Mouse (Mus musculus): ENCODE results near the gene Coq10b. TPM values are rescaled to one million over a fixed set of nuclear protein-coding genes. Genes with fewer than 3 reads are reported as not detected.

Gene Coq10b
- polyA plus RNA-seq, 1 experiment from 2014 or later = 14.7 TPM

- ATAC-seq (replicated peaks; ENCODE audit: low FRiP score) = peak; percentile 94
- Histone ChIP-seq H3K4me2 (peak within 1 kb of the TSS; percentile 77), H3K27ac (peak within 1 kb of the TSS; percentile 99), H3K9ac (peak within 1 kb of the TSS; percentile 98), H3K9me3 (replicated peaks) (no peaks in the 10 kb centered on the region), H3K4me3 (replicated peaks) (peak within 1 kb of the TSS; percentile 97), H3K27me3 (no peaks in the 10 kb centered on the region), H3K36me3 (peaks cover 55% of the 10 kb centered on the region), H3K4me1 (peaks cover 42% of the 10 kb centered on the region)
- WGBS = under 1% methylated on average over 74 of the region's 76 CpGs
Observed at GRCm38 (mm10) chr1:55087932-55088610, 35.5 kb downstream of the Coq10b start, which contains the start of the genes Hspe1 and Hspd1. TSS of gene Hspe1 (plus strand) at chr1:55088132. TSS of gene Hspd1 (minus strand) at chr1:55088243.

- Histone ChIP-seq H3K9ac (peak overlapping the region; percentile 98), H3K4me2 (peak overlapping the region; percentile 77), H3K27me3 (no peaks in the 10 kb centered on the region), H3K36me3 (peaks cover 53% of the 10 kb centered on the region), H3K4me3 (replicated peaks) (peak overlapping the region; percentile 97), H3K9me3 (replicated peaks) (no peaks in the 10 kb centered on the region), H3K27ac (peak overlapping the region; percentile 99), H3K4me1 (peaks cover 40% of the 10 kb centered on the region)
- 6% methylated on average over 16 of the region's 16 CpGs for WGBS
- no peak for ATAC-seq (replicated peaks; ENCODE audit: low FRiP score)
Observed at GRCm38 (mm10) chr1:55088611-55089497, 36.3 kb downstream of the Coq10b start.

GRCm38 (mm10) chr1:55089498-55090064 lies 37.0 kb downstream of the Coq10b start:
- peak overlapping the region; percentile 97 for H3K4me3 ChIP-seq (replicated peaks)
- no peaks in the 10 kb centered on the region for H3K9me3 ChIP-seq (replicated peaks)
- H3K27me3 ChIP-seq = no peaks in the 10 kb centered on the region
- ATAC-seq (replicated peaks; ENCODE audit: low FRiP score) = no peak
- peak overlapping the region; percentile 25; the same call in 1 of the 2 replicates for H3K27ac ChIP-seq
- peaks cover 46% of the 10 kb centered on the region for H3K36me3 ChIP-seq
- H3K9ac ChIP-seq = peak overlapping the region; percentile 98
- peaks cover 33% of the 10 kb centered on the region for H3K4me1 ChIP-seq
- H3K4me2 ChIP-seq = peak overlapping the region; percentile 77
- 86% methylated on average over 5 of the region's 5 CpGs for WGBS

- 82% methylated on average over 2 of the region's 2 CpGs for WGBS
- peaks cover 31% of the 10 kb centered on the region for H3K36me3 ChIP-seq
Observed at GRCm38 (mm10) chr1:55092056-55092455, 39.5 kb downstream of the Coq10b start.

GRCm38 (mm10) chr1:55092469-55092868 lies 39.9 kb downstream of the Coq10b start:
- Histone ChIP-seq H3K27me3 (no peaks in the 10 kb centered on the region), H3K4me2 (no peak overlapping the region), H3K9ac (no peak overlapping the region), H3K36me3 (peaks cover 31% of the 10 kb centered on the region), H3K4me3 (replicated peaks) (no peak overlapping the region), H3K9me3 (replicated peaks) (no peaks in the 10 kb centered on the region), H3K4me1 (peaks cover 13% of the 10 kb centered on the region), H3K27ac (no peak overlapping the region)
- WGBS = 68% methylated on average over 1 of the region's 1 CpGs
- ATAC-seq (replicated peaks; ENCODE audit: low FRiP score) = no peak

More at GRCm38 (mm10) chr1:55092056-55092455, 39.5 kb downstream of the Coq10b start:
- Histone ChIP-seq H3K4me3 (replicated peaks) (no peak overlapping the region), H3K9me3 (replicated peaks) (no peaks in the 10 kb centered on the region), H3K27me3 (no peaks in the 10 kb centered on the region), H3K4me2 (no peak overlapping the region), H3K4me1 (peaks cover 13% of the 10 kb centered on the region), H3K27ac (no peak overlapping the region), H3K9ac (no peak overlapping the region)
- ATAC-seq (replicated peaks; ENCODE audit: low FRiP score) = no peak

GRCm38 (mm10) chr1:55106919-55107585 lies 54.5 kb downstream of the Coq10b start:
- Histone ChIP-seq H3K36me3 (no peaks in the 10 kb centered on the region), H3K4me3 (replicated peaks) (no peak overlapping the region), H3K27ac (no peak overlapping the region), H3K9ac (no peak overlapping the region), H3K9me3 (replicated peaks) (no peaks in the 10 kb centered on the region), H3K27me3 (no peaks in the 10 kb centered on the region), H3K4me2 (no peak overlapping the region), H3K4me1 (no peaks in the 10 kb centered on the region)
- WGBS = 81% methylated on average over 9 of the region's 9 CpGs
- ATAC-seq (replicated peaks; ENCODE audit: low FRiP score) = no peak

- ATAC-seq (replicated peaks; ENCODE audit: low FRiP score) = no peak
- Histone ChIP-seq H3K27ac (no peak overlapping the region), H3K9me3 (replicated peaks) (no peaks in the 10 kb centered on the region), H3K36me3 (no peaks in the 10 kb centered on the region), H3K4me2 (no peak overlapping the region), H3K4me1 (no peaks in the 10 kb centered on the region), H3K9ac (no peak overlapping the region), H3K4me3 (replicated peaks) (no peak overlapping the region), H3K27me3 (no peaks in the 10 kb centered on the region)
- 71% methylated on average over 1 of the region's 1 CpGs for WGBS
Observed at GRCm38 (mm10) chr1:55107644-55108043, 55.1 kb downstream of the Coq10b start.

- Histone ChIP-seq H3K4me1 (no peaks in the 10 kb centered on the region), H3K36me3 (no peaks in the 10 kb centered on the region), H3K4me2 (no peak overlapping the region), H3K27ac (no peak overlapping the region), H3K9me3 (replicated peaks) (no peaks in the 10 kb centered on the region), H3K27me3 (no peaks in the 10 kb centered on the region), H3K4me3 (replicated peaks) (no peak overlapping the region), H3K9ac (no peak overlapping the region)
- no peak for ATAC-seq (replicated peaks; ENCODE audit: low FRiP score)
- WGBS = 45% methylated on average over 2 of the region's 2 CpGs
Observed at GRCm38 (mm10) chr1:55108473-55108872, 55.9 kb downstream of the Coq10b start.

- no peak for ATAC-seq (replicated peaks; ENCODE audit: low FRiP score)
- no peak overlapping the region for H3K4me3 ChIP-seq (replicated peaks)
Observed at GRCm38 (mm10) chr1:55109066-55109766, 56.6 kb downstream of the Coq10b start.

More at GRCm38 (mm10) chr1:55109066-55109766, 56.6 kb downstream of the Coq10b start:
- H3K27me3 ChIP-seq = no peaks in the 10 kb centered on the region
- 85% methylated on average over 4 of the region's 4 CpGs for WGBS
- no peaks in the 10 kb centered on the region for H3K36me3 ChIP-seq
- H3K9me3 ChIP-seq (replicated peaks) = no peaks in the 10 kb centered on the region
- H3K4me2 ChIP-seq = no peak overlapping the region
- no peak overlapping the region for H3K27ac ChIP-seq
- H3K4me1 ChIP-seq = no peaks in the 10 kb centered on the region
- H3K9ac ChIP-seq = no peak overlapping the region

Measured in kidney, embryonic 15.5 days (tissue).